Comparison of ENCODE assay signal across 8 mouse cellular contexts in genomic region chr10:18453380-18453779, GRCm38 (mm10).
A peak's percentile ranks its signal among the peaks of the same experiment; 100 is the strongest.
DNase-seq lines count a peak whose midpoint lies in the region; ATAC-seq and TF ChIP-seq lines count a peak whose summit lies in the region.

No protein-coding gene starts in this region.

- no peak overlapping the region for H3K9ac ChIP-seq in heart, embryonic 14.5 days (ENCODE audit: low read length)
- no peak overlapping the region for H3K9ac ChIP-seq in liver, embryonic 11.5 days (ENCODE audit: low read depth, low read length)
- no peak overlapping the region for H3K9ac ChIP-seq in neural tube, embryonic 12.5 days

- no peaks in the 10 kb centered on the region for H3K27me3 ChIP-seq in C2C12 (ENCODE audit: control insufficient read depth, insufficient read depth, insufficient read length)
- no peaks in the 10 kb centered on the region for H3K27me3 ChIP-seq in heart, embryonic 14.5 days (ENCODE audit: control insufficient read depth, insufficient read depth, low read length)
- H3K27me3 ChIP-seq in liver, embryonic 11.5 days (replicated peaks; ENCODE audit: control insufficient read depth, insufficient read depth, low read length) = no peaks in the 10 kb centered on the region
- no peaks in the 10 kb centered on the region for H3K27me3 ChIP-seq in neural tube, embryonic 12.5 days (replicated peaks)

- H3K79me3 ChIP-seq in C2C12 (ENCODE audit: low read depth) = peaks cover 14% of the 10 kb centered on the region

- WGBS in heart, embryonic 14.5 days = 28% methylated on average over 4 of the region's 4 CpGs
- 36% methylated on average over 4 of the region's 4 CpGs for WGBS in liver, embryonic 11.5 days
- 37% methylated on average over 4 of the region's 4 CpGs for WGBS in neural tube, embryonic 12.5 days

- peak; percentile 93 for DNase-seq in brain, embryonic 14.5 days (ENCODE audit: low read depth)
- peak; percentile 49 for DNase-seq in fat pad, adult 2 months (ENCODE audit: extremely low read depth, low read depth, low spot score)
- DNase-seq in kidney, postnatal 10 days = peak; percentile 92
- DNase-seq in liver, embryonic 11.5 days (ENCODE audit: low spot score) = peak; percentile 53
- DNase-seq in telencephalon, adult 2 months (ENCODE audit: low read depth, low spot score) = peak; percentile 75

- H3K4me2 ChIP-seq in heart, embryonic 14.5 days (ENCODE audit: low read length) = no peak overlapping the region
- no peak overlapping the region for H3K4me2 ChIP-seq in liver, embryonic 11.5 days
- H3K4me2 ChIP-seq in neural tube, embryonic 12.5 days (replicated peaks) = no peak overlapping the region

- no peaks in the 10 kb centered on the region for H3K9me3 ChIP-seq in heart, embryonic 14.5 days (ENCODE audit: control insufficient read depth, low read length)
- no peaks in the 10 kb centered on the region for H3K9me3 ChIP-seq in liver, embryonic 11.5 days (ENCODE audit: control insufficient read depth, low read length)
- H3K9me3 ChIP-seq in neural tube, embryonic 12.5 days = no peaks in the 10 kb centered on the region

- peak; percentile 85 for TF ChIP-seq CTCF in C2C12 (IDR thresholded peaks at IDR 0.05; ENCODE audit: control insufficient read depth, insufficient read depth, insufficient read length)
- peak; percentile 93 for TF ChIP-seq CTCF in brain, embryonic 14.5 days (IDR thresholded peaks at IDR 0.05; ENCODE audit: borderline replicate concordance, extremely low read depth, insufficient read depth, insufficient read length)

- H3K27ac ChIP-seq in heart, embryonic 14.5 days (replicated peaks in 1 of 2; ENCODE audit: control insufficient read depth in 1 of 2, insufficient read depth in 1 of 2, low read depth in 2 of 2, low read length in 2 of 2) = peak overlapping the region in 1 of 2 experiments; percentile 53; a peak in 2 of 4 replicates
- no peak overlapping the region; the same call in 1 of the 2 replicates for H3K27ac ChIP-seq in liver, embryonic 11.5 days (ENCODE audit: low read depth, low read length)
- H3K27ac ChIP-seq in neural tube, embryonic 12.5 days = no peak overlapping the region

- H3K4me1 ChIP-seq in heart, embryonic 14.5 days (ENCODE audit: control insufficient read depth in 2 of 2, insufficient read depth in 2 of 2, low read length in 2 of 2) = peaks cover 28 to 70% of the 10 kb centered on the region in 2 experiments
- peaks cover 9% of the 10 kb centered on the region for H3K4me1 ChIP-seq in liver, embryonic 11.5 days (replicated peaks; ENCODE audit: control insufficient read depth, insufficient read depth, low read length)
- H3K4me1 ChIP-seq in neural tube, embryonic 12.5 days = peaks cover 11% of the 10 kb centered on the region

- peak; percentile 57; the same call in 1 of the 2 replicates for ATAC-seq in heart, embryonic 14.5 days (ENCODE audit: insufficient number of reproducible peaks, insufficient read depth, low FRiP score, low read depth)
- ATAC-seq in liver, embryonic 11.5 days (replicated peaks; ENCODE audit: low FRiP score) = peak; percentile 71
- peak; percentile 37; the same call in 1 of the 2 replicates for ATAC-seq in neural tube, embryonic 12.5 days (ENCODE audit: low FRiP score, low read depth)

- H3K79me2 ChIP-seq in C2C12 (ENCODE audit: control insufficient read depth, insufficient read depth) = peaks cover 27% of the 10 kb centered on the region

- TF ChIP-seq POLR2A in brain, embryonic 14.5 days (IDR thresholded peaks at IDR 0.05; ENCODE audit: borderline replicate concordance, extremely low read depth, insufficient read depth, insufficient read length, poor library complexity, severe bottlenecking) = no peak

- no peak overlapping the region for H3K4me3 ChIP-seq in C2C12 (ENCODE audit: insufficient read depth, poor library complexity, severe bottlenecking)
- no peak overlapping the region for H3K4me3 ChIP-seq in heart, embryonic 14.5 days (ENCODE audit: control insufficient read depth in 1 of 2, insufficient read depth in 1 of 2, low read depth in 1 of 2, low read length in 2 of 2)
- H3K4me3 ChIP-seq in liver, embryonic 11.5 days (ENCODE audit: low read depth, low read length) = no peak overlapping the region
- no peak overlapping the region for H3K4me3 ChIP-seq in neural tube, embryonic 12.5 days

- H3ac ChIP-seq in C2C12 (ENCODE audit: control insufficient read depth, insufficient read length, low read depth) = no peak overlapping the region

- H3K36me3 ChIP-seq in C2C12 (ENCODE audit: control insufficient read depth, insufficient read depth) = no peaks in the 10 kb centered on the region
- no peaks in the 10 kb centered on the region for H3K36me3 ChIP-seq in heart, embryonic 14.5 days (ENCODE audit: control insufficient read depth, insufficient read depth, low read length)
- H3K36me3 ChIP-seq in liver, embryonic 11.5 days (ENCODE audit: control insufficient read depth, insufficient read depth, low read length) = no peaks in the 10 kb centered on the region
- no peaks in the 10 kb centered on the region for H3K36me3 ChIP-seq in neural tube, embryonic 12.5 days

TF ChIP-seq in C2C12, 6 proteins besides CTCF, POLR2A, EP300 and RAD21:
- no peak for TF ChIP-seq USF1 (IDR thresholded peaks at IDR 0.05; ENCODE audit: low read depth)
- TF ChIP-seq MYOG (IDR thresholded peaks at IDR 0.05; ENCODE audit: control insufficient read depth, extremely low read depth, insufficient read length) = no peak
- no peak for TF ChIP-seq FOSL1 (IDR thresholded peaks at IDR 0.05; ENCODE audit: insufficient read depth, low read length, poor library complexity, severe bottlenecking)
